Mouse (Mus musculus) G1E (cell line): ENCODE measurements around the gene Rfc4. TPM values are rescaled to one million over a fixed set of nuclear protein-coding genes. Genes with fewer than 3 reads are reported as not detected.

Experiments
- ATAC-seq: 2 replicates; pipeline ENCODE4 v1.8.0; 2016; ENCODE audit warnings: mild to moderate bottlenecking; ENCODE audit not compliant: insufficient number of reproducible peaks, poor library complexity, low FRiP score, severe bottlenecking; ENCODE audit errors: extremely low read depth
- DNase-seq: peaks from one replicate; pipeline ENCODE4 v3.0.0; 2012; ENCODE audit warnings: low spot score
- H3K27me3 ChIP-seq: 2 replicates; pipeline ENCODE4 v1.6.1; 2012; ENCODE audit warnings: mild to moderate bottlenecking, low read length, inconsistent platforms; ENCODE audit not compliant: insufficient read depth
- H3K36me3 ChIP-seq: replicated peaks from 2 replicates; pipeline ENCODE3; 2012; ENCODE audit warnings: mild to moderate bottlenecking, inconsistent platforms
- H3K4me1 ChIP-seq: 2 replicates; pipeline ENCODE4 v1.6.1; 2012; ENCODE audit warnings: low read depth, low read length, inconsistent platforms, mixed read lengths; ENCODE audit not compliant: insufficient read depth
- H3K4me3 ChIP-seq: 2 replicates; pipeline ENCODE4 v1.5.1; 2012; ENCODE audit warnings: low read depth, mild to moderate bottlenecking, inconsistent platforms, low read length, moderate library complexity, mixed read lengths
- H3K9me3 ChIP-seq: replicated peaks from 2 replicates; pipeline ENCODE4 v1.6.1; 2012; ENCODE audit warnings: inconsistent platforms
- CTCF ChIP-seq: IDR thresholded peaks from 2 replicates; pipeline ENCODE4 v1.5.1; 2012; ENCODE audit warnings: low read depth, low read length, inconsistent platforms, mixed read lengths
- GATA1 ChIP-seq: IDR thresholded peaks from 2 replicates; pipeline ENCODE4 v1.6.1; 2012; ENCODE audit warnings: borderline replicate concordance, low read length, inconsistent platforms, mixed read lengths
- GATA2 ChIP-seq: IDR thresholded peaks from 2 replicates; pipeline ENCODE4 v1.6.1; 2012; ENCODE audit warnings: low read depth, low read length, inconsistent platforms, borderline replicate concordance
- POLR2AphosphoS5 ChIP-seq: IDR thresholded peaks from 2 replicates; pipeline ENCODE4 v1.6.1; 2012; ENCODE audit warnings: low read depth, low read length, inconsistent platforms; ENCODE audit not compliant: insufficient replicate concordance
- TAL1 ChIP-seq: conservative IDR thresholded peaks from 2 replicates; pipeline ENCODE4 v1.6.1; 2012; ENCODE audit warnings: low read depth, low read length, inconsistent platforms, mixed read lengths
- polyA plus RNA-seq: library from polyadenylated mRNA; stranded (reverse); fragments of >175 nt; gene quantifications from 2 replicates; pipeline ENCODE4 v1.2.3, GENCODE M21; 2012
- total RNA-seq, 2 experiments: library from RNA; stranded (forward) in 1 of 2; stranded (reverse) in 1 of 2; fragments of 200-1000 nt in 1 of 2; fragments of >200 nt in 1 of 2; fragmentation: Nextera tagmentation in 1 of 2; gene quantifications; 2 replicates each; pipeline ENCODE4 v1.2.3; 2014 to 2017

Gene Rfc4
- total and polyA plus RNA-seq, 3 experiments: 49.2 to 181 (median 90.1) TPM

GRCm38 (mm10) chr16:23166646-23167045, 39.1 kb upstream of the Rfc4 start:
- peaks cover 6% of the 10 kb centered on the region for H3K27me3 ChIP-seq
- no peak for ATAC-seq
- no peaks in the 10 kb centered on the region for H3K36me3 ChIP-seq
- no peaks in the 10 kb centered on the region for H3K4me1 ChIP-seq
- H3K9me3 ChIP-seq: no peaks in the 10 kb centered on the region
- H3K4me3 ChIP-seq: no peak overlapping the region
- DNase-seq: no peak
- TF ChIP-seq POLR2AphosphoS5 (no peak), GATA2 (no peak), CTCF (no peak)

GRCm38 (mm10) chr16:23165441-23165840, 37.9 kb upstream of the Rfc4 start:
- no peak for DNase-seq
- Histone ChIP-seq H3K4me1 (no peaks in the 10 kb centered on the region), H3K27me3 (peaks cover 8% of the 10 kb centered on the region), H3K36me3 (no peaks in the 10 kb centered on the region), H3K4me3 (no peak overlapping the region), H3K9me3 (no peaks in the 10 kb centered on the region)
- no peak for ATAC-seq
- no peak for TF ChIP-seq GATA1

- TF ChIP-seq CTCF (no peak), POLR2AphosphoS5 (no peak), GATA1 (no peak), TAL1 (no peak)
- Histone ChIP-seq H3K36me3 (no peaks in the 10 kb centered on the region), H3K27me3 (peaks cover 8% of the 10 kb centered on the region), H3K4me1 (no peaks in the 10 kb centered on the region), H3K9me3 (no peaks in the 10 kb centered on the region), H3K4me3 (no peak overlapping the region)
- no peak for ATAC-seq
- no peak for DNase-seq
These were observed 36.9 kb upstream of the Rfc4 start for GRCm38 (mm10) chr16:23164443-23164842.

GRCm38 (mm10) chr16:23162116-23162515, 34.6 kb upstream of the Rfc4 start:
- Histone ChIP-seq H3K4me1 (no peaks in the 10 kb centered on the region), H3K27me3 (peaks cover 11% of the 10 kb centered on the region), H3K9me3 (no peaks in the 10 kb centered on the region), H3K4me3 (no peak overlapping the region), H3K36me3 (no peaks in the 10 kb centered on the region)
- no peak for DNase-seq
- TF ChIP-seq GATA1: no peak
- no peak for TF ChIP-seq TAL1
- TF ChIP-seq CTCF: no peak
- peak; percentile 50; the same call in 1 of the 2 replicates for ATAC-seq

- Histone ChIP-seq H3K4me3 (no peak overlapping the region), H3K4me1 (no peaks in the 10 kb centered on the region), H3K36me3 (no peaks in the 10 kb centered on the region), H3K27me3 (peaks cover 9% of the 10 kb centered on the region), H3K9me3 (no peaks in the 10 kb centered on the region)
- ATAC-seq (peak; percentile 69), DNase-seq (no peak)
- no peak for TF ChIP-seq CTCF
- TF ChIP-seq GATA2: no peak
These were observed 32.2 kb upstream of the Rfc4 start for GRCm38 (mm10) chr16:23159749-23160148.

- H3K9me3 ChIP-seq: no peaks in the 10 kb centered on the region
- ATAC-seq: no peak
- no peak for TF ChIP-seq POLR2AphosphoS5
- TF ChIP-seq CTCF: no peak
- no peak for TF ChIP-seq GATA2
- no peak for TF ChIP-seq GATA1
- no peak for TF ChIP-seq TAL1
- H3K4me1 ChIP-seq: no peaks in the 10 kb centered on the region
- H3K4me3 ChIP-seq: no peak overlapping the region
- H3K36me3 ChIP-seq: no peaks in the 10 kb centered on the region
- DNase-seq: no peak
- H3K27me3 ChIP-seq: peaks cover 9% of the 10 kb centered on the region
These were observed 31.4 kb upstream of the Rfc4 start for GRCm38 (mm10) chr16:23158957-23159356.

- DNase-seq: no peak
- H3K36me3 ChIP-seq: no peaks in the 10 kb centered on the region
- no peak for TF ChIP-seq GATA2
- TF ChIP-seq GATA1: no peak
- TF ChIP-seq POLR2AphosphoS5: no peak
- TF ChIP-seq TAL1: no peak
- no peak for TF ChIP-seq CTCF
- H3K9me3 ChIP-seq: no peaks in the 10 kb centered on the region
- peaks cover 9% of the 10 kb centered on the region for H3K27me3 ChIP-seq
- H3K4me1 ChIP-seq: no peaks in the 10 kb centered on the region
- ATAC-seq: no peak
- H3K4me3 ChIP-seq: no peak overlapping the region
These were observed 30.8 kb upstream of the Rfc4 start for GRCm38 (mm10) chr16:23158292-23158691.
